Mouse (Mus musculus) lung, adult 2 months (tissue): ENCODE measurements at regions not wholly inside any gene's neighbourhood (a gene's known extent, or its start where the extent isn't known, plus 50 kb on each side); places are given as distances from the start of the nearest gene placed in this dataset.

Experiments
- CTCF ChIP-seq: fragments of 200-500 bp; IDR thresholded peaks from 2 replicates; pipeline ENCODE4 v1.5.1; 2011; ENCODE audit warnings: mild to moderate bottlenecking, low read length, control low read depth; ENCODE audit not compliant: insufficient read depth
- POLR2A ChIP-seq: fragments of 200-500 bp; IDR thresholded peaks from 2 replicates; pipeline ENCODE4 v1.6.1; 2011; ENCODE audit warnings: low read depth, mild to moderate bottlenecking, control low read depth, low read length, borderline replicate concordance; ENCODE audit errors: extremely low read depth

GRCm38 (mm10) chr1:41386435-41386834 is 581.0 kb downstream of the Tmem182 start:
- TF ChIP-seq POLR2A: no peak
- no peak for TF ChIP-seq CTCF
